In genomic region chr17:24886134-24886931, GRCm38 (mm10) we compare ENCODE assay signal across 8 mouse cellular contexts. TPM values are rescaled to one million over a fixed set of nuclear protein-coding genes. Genes with fewer than 3 reads are reported as not detected.
DNase-seq lines count a peak whose midpoint lies in the region; ATAC-seq lines count a peak whose summit lies in the region.

Gene Nubp2, minus strand, starts transcription at chr17:24886349.
Gene Spsb3, plus strand, starts transcription at chr17:24886643.

- peak; percentile 96 for ATAC-seq in hindbrain, embryonic 14.5 days (ENCODE audit: low FRiP score)

- peak within 1 kb of the TSS; percentile 82 for H3K27ac ChIP-seq in hindbrain, embryonic 14.5 days

- H3K4me1 ChIP-seq in hindbrain, embryonic 14.5 days (replicated peaks; ENCODE audit: control insufficient read depth, insufficient read depth, low read length): peaks cover 18% of the 10 kb centered on the region

- peak within 1 kb of the TSS; percentile 74 for H3K4me2 ChIP-seq in hindbrain, embryonic 14.5 days (replicated peaks)

- peak; percentile 100 for DNase-seq in R1 (ENCODE audit: low read depth, low spot score)
- peak; percentile 98 to 99 for DNase-seq in cerebellum, postnatal 25 days
- DNase-seq in frontal cortex, postnatal 25 days (ENCODE audit: low spot score in 2 of 2): peak; percentile 93 to 95
- peak; percentile 98 for DNase-seq in hindbrain, embryonic 14.5 days (ENCODE audit: low spot score)
- peak; percentile 96 to 98 for DNase-seq in layer of hippocampus, postnatal 36 days
- peak; percentile 100 for DNase-seq in lung, postnatal 36 days
- DNase-seq in retina, postnatal 1 day: peak; percentile 100
- DNase-seq in urinary bladder, adult 18-20 months (ENCODE audit: low spot score in 2 of 2): peak; percentile 83 to 98

- H3K27me3 ChIP-seq in hindbrain, embryonic 14.5 days (ENCODE audit: control insufficient read depth, insufficient read depth, low read length): no peaks in the 10 kb centered on the region

- WGBS in hindbrain, embryonic 14.5 days: under 1% methylated on average over 69 of the region's 69 CpGs

- peak within 1 kb of the TSS; percentile 95 for H3K4me3 ChIP-seq in hindbrain, embryonic 14.5 days (replicated peaks; ENCODE audit: low read length)

- H3K36me3 ChIP-seq in hindbrain, embryonic 14.5 days (replicated peaks; ENCODE audit: control insufficient read depth, insufficient read depth): peaks cover 53% of the 10 kb centered on the region

- H3K9me3 ChIP-seq in hindbrain, embryonic 14.5 days (ENCODE audit: control insufficient read depth, low read length): no peaks in the 10 kb centered on the region

- peak within 1 kb of the TSS; percentile 88 for H3K9ac ChIP-seq in hindbrain, embryonic 14.5 days

RNA-seq across cellular contexts. Expression of gene Nubp2, which starts in this region (rescaled TPM):
- polyA plus RNA-seq in hindbrain, embryonic 14.5 days (2014; fragmentation: Nextera tagmentation; extraction: Ambion mirVana): 67.4 and 72.8 TPM in 2 replicates
- total RNA-seq in layer of hippocampus, postnatal 36 days (2021): 10 to 100 TPM; 33.2 to 37.1 TPM

RNA-seq across cellular contexts. Expression of gene Spsb3, which starts in this region (rescaled TPM):
- 75.0 and 82.0 TPM in 2 replicates for polyA plus RNA-seq in hindbrain, embryonic 14.5 days (2014; fragmentation: Nextera tagmentation; extraction: Ambion mirVana)
- 10 to 100 TPM; 39.2 to 42.8 TPM for total RNA-seq in layer of hippocampus, postnatal 36 days (2021)

Comparison
In these comparisons a context has a peak if more than half of its experiments do, and no peak if none do; other contexts are left out.
1. Peak in every context shown above with its lines: DNase-seq, ATAC-seq, H3K4me3 ChIP-seq and H3K27ac ChIP-seq.